Mouse (Mus musculus): ENCODE data around the gene Actl10. TPM values are rescaled to one million over a fixed set of nuclear protein-coding genes. Genes with fewer than 3 reads are reported as not detected.

Actl10 gene
- polyA plus RNA-seq, 1 experiment from 2014 or later = 0.62 TPM

DNA sequence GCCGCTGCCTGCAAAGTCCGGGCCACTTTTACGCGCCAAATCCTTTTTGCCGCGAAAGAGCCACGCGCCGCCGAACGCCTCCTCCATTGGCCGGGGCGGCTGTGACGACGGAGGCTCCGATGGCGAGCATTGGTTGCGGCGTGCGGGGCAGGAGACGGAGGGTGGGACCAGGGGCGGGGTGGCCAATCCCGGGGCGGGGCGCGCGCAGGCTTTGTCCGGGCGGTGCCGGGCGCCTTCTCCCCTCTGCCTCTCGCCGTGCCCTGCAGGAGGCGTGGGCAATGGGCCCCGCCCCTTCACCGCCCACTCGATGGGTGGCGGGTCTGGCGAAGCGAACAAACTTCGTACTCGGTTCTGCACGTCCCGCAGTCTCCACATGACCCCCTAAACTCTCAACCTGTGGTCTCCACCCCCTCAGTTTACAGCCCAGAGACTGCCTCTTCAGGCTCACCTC, 18.3 kb downstream of the Actl10 start, which contains the start of gene E2f1:
E2f1 (minus strand) TSS at position 57 of the 451 bp plus-strand sequence.
- Histone ChIP-seq H3K27me3 (ENCODE audit: control insufficient read depth, insufficient read depth, low read length) (no peaks in the 10 kb centered on the region), H3K4me2 (ENCODE audit: low read depth, low read length) (peak within 1 kb of the TSS; percentile 95), H3K27ac (ENCODE audit: low read depth, low read length) (peak within 1 kb of the TSS; percentile 60), H3K4me3 (ENCODE audit: low read depth, low read length) (peak within 1 kb of the TSS; percentile 56), H3K9ac (replicated peaks; ENCODE audit: low read depth, low read length) (peak within 1 kb of the TSS; percentile 54), H3K4me1 (ENCODE audit: control insufficient read depth, insufficient read depth, low read length) (peaks cover 16% of the 10 kb centered on the region; the same call in 1 of the 2 replicates), H3K9me3 (ENCODE audit: control insufficient read depth, low read length) (no peaks in the 10 kb centered on the region), H3K36me3 (ENCODE audit: control insufficient read depth, insufficient read depth, low read length) (no peaks in the 10 kb centered on the region)
- ATAC-seq (ENCODE audit: low read depth) = peak; percentile 99
- WGBS = under 1% methylated on average over 36 of the region's 44 CpGs

DNA sequence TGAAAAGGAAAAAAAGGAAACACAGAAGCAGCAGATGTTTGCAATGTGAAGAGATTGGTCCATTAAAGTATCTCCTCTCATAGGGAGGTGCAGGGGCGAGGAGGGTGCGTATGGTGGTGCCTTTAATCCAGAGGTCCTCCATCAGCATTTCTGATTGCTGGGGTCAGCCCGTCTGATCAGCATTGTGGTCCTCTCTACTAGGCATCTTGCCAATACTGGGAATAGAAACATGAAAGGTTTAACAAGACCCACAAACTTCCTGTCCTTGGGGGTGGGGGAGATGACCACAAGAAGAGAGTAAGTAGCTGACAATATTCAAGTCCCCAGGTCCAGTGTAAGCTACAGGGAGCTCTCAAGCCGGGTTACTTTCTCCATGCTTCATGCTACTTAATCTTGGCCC, 19.1 kb downstream of the Actl10 start:
- Histone ChIP-seq H3K4me1 (ENCODE audit: control insufficient read depth, insufficient read depth, low read length) (peaks cover 15% of the 10 kb centered on the region; the same call in 1 of the 2 replicates), H3K4me3 (ENCODE audit: low read depth, low read length) (no peak overlapping the region), H3K27ac (ENCODE audit: low read depth, low read length) (no peak overlapping the region), H3K9me3 (ENCODE audit: control insufficient read depth, low read length) (no peaks in the 10 kb centered on the region), H3K9ac (replicated peaks; ENCODE audit: low read depth, low read length) (no peak overlapping the region), H3K36me3 (ENCODE audit: control insufficient read depth, insufficient read depth, low read length) (no peaks in the 10 kb centered on the region), H3K27me3 (ENCODE audit: control insufficient read depth, insufficient read depth, low read length) (no peaks in the 10 kb centered on the region), H3K4me2 (ENCODE audit: low read depth, low read length) (peak overlapping the region; percentile 95)
- 64% methylated on average over 4 of the region's 4 CpGs for WGBS
- ATAC-seq (ENCODE audit: low read depth) = no peak

DNA sequence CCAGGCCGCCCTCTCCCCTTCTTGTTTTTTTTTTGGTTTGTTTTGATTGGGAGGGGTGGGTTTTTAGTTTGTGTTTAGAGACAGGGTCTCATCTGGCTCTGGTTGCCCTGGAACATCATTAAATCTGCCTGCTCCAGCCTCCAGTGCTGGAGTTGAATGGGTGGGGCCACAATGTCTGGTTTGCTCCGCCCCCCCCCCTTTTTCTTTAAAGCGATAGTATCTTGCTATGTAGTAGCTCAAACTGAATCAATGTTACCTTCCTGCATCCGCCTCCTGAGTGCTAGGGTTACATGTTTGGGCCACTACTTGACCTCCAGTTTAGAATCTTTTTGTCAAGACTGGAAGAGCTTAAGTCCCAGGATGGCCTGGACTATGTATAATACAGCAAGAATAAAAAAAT, 19.7 kb downstream of the Actl10 start:
- WGBS = 88% methylated on average over 4 of the region's 4 CpGs

DNA sequence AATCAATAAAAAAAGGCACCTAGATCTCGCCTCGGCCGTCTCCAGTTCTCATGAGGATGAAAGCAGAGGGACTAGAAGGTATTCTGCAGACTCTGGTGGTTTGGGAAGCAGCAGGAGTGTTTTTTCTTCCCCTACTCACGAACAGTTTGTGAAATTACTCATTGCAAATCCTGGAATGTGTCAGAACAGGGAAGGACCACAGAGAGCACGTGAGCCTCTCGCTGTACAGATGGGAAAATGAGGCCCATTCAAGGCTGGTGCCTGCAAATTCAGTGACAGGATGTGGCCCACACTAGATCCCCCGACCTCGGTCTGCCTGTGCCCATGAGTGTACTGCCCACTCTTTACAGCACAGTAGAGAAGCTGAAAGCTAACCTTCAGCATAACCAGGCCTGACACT, 20.4 kb downstream of the Actl10 start:
- no peak overlapping the region for H3K4me3 ChIP-seq (ENCODE audit: low read depth, low read length)
- no peaks in the 10 kb centered on the region for H3K9me3 ChIP-seq (ENCODE audit: control insufficient read depth, low read length)
- 69% methylated on average over 8 of the region's 8 CpGs for WGBS
- no peak overlapping the region for H3K4me2 ChIP-seq (ENCODE audit: low read depth, low read length)
- no peak for ATAC-seq (ENCODE audit: low read depth)
- no peaks in the 10 kb centered on the region for H3K36me3 ChIP-seq (ENCODE audit: control insufficient read depth, insufficient read depth, low read length)
- H3K27me3 ChIP-seq (ENCODE audit: control insufficient read depth, insufficient read depth, low read length) = no peaks in the 10 kb centered on the region
- H3K27ac ChIP-seq (ENCODE audit: low read depth, low read length) = no peak overlapping the region
- H3K4me1 ChIP-seq (ENCODE audit: control insufficient read depth, insufficient read depth, low read length) = peaks cover 13% of the 10 kb centered on the region; the same call in 1 of the 2 replicates
- no peak overlapping the region for H3K9ac ChIP-seq (replicated peaks; ENCODE audit: low read depth, low read length)

More for the DNA sequence above, 19.7 kb downstream of the Actl10 start:
- no peak overlapping the region for H3K27ac ChIP-seq (ENCODE audit: low read depth, low read length)
- peaks cover 13% of the 10 kb centered on the region; the same call in 1 of the 2 replicates for H3K4me1 ChIP-seq (ENCODE audit: control insufficient read depth, insufficient read depth, low read length)
- no peak overlapping the region for H3K4me2 ChIP-seq (ENCODE audit: low read depth, low read length)
- H3K4me3 ChIP-seq (ENCODE audit: low read depth, low read length) = no peak overlapping the region
- H3K27me3 ChIP-seq (ENCODE audit: control insufficient read depth, insufficient read depth, low read length) = no peaks in the 10 kb centered on the region
- no peak overlapping the region for H3K9ac ChIP-seq (replicated peaks; ENCODE audit: low read depth, low read length)
- ATAC-seq (ENCODE audit: low read depth) = no peak
- H3K9me3 ChIP-seq (ENCODE audit: control insufficient read depth, low read length) = no peaks in the 10 kb centered on the region
- H3K36me3 ChIP-seq (ENCODE audit: control insufficient read depth, insufficient read depth, low read length) = no peaks in the 10 kb centered on the region

DNA sequence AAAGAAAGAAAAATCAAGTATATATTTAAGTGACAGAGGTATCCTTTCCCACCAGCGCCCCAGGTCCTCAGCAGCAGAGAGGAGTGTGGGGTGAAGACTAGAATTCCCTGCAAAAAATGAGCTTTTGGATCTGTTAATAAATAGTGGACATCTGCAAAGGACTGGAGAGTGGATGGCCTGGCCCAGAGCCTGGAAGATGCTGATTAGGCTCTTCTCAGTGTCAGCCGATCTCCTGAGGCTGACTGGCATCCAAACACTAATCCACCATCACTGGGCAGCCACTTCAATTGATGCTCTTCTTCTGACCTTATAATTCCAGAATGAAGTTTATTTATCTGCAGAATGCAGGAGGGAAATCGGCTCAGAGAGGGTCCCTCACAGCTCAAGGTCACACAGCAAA, 21.4 kb downstream of the Actl10 start:
- H3K9ac ChIP-seq (replicated peaks; ENCODE audit: low read depth, low read length) = no peak overlapping the region
- H3K36me3 ChIP-seq (ENCODE audit: control insufficient read depth, insufficient read depth, low read length) = no peaks in the 10 kb centered on the region
- H3K9me3 ChIP-seq (ENCODE audit: control insufficient read depth, low read length) = no peaks in the 10 kb centered on the region
- H3K4me3 ChIP-seq (ENCODE audit: low read depth, low read length) = no peak overlapping the region
- H3K27ac ChIP-seq (ENCODE audit: low read depth, low read length) = no peak overlapping the region
- no peak overlapping the region for H3K4me2 ChIP-seq (ENCODE audit: low read depth, low read length)
- no peak for ATAC-seq (ENCODE audit: low read depth)
- no peaks in the 10 kb centered on the region for H3K27me3 ChIP-seq (ENCODE audit: control insufficient read depth, insufficient read depth, low read length)
- WGBS = 86% methylated on average over 3 of the region's 3 CpGs
- peaks cover 17% of the 10 kb centered on the region; the same call in 1 of the 2 replicates for H3K4me1 ChIP-seq (ENCODE audit: control insufficient read depth, insufficient read depth, low read length)

DNA sequence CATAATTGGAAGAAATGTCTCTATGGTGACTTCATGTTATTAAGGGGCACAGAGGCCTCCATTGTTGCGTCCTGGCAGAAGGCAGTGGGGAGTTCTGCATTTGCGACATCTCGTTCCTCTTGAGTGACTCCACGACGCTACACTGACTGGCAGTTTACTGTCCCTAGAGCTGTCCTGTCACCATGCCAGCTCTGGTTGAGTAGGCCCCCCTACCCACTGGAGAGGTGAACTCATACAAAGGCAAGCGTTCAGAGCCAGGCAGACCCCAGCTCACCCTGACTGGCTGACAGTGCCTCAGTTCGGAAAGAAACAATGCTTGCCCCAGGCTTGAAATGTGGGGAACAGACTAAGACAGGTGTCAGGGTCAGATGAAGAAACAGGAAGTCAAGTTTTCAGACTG, 22.7 kb downstream of the Actl10 start:
- ATAC-seq (ENCODE audit: low read depth) = no peak
- no peak overlapping the region for H3K4me2 ChIP-seq (ENCODE audit: low read depth, low read length)
- H3K27ac ChIP-seq (ENCODE audit: low read depth, low read length) = no peak overlapping the region
- H3K9ac ChIP-seq (replicated peaks; ENCODE audit: low read depth, low read length) = no peak overlapping the region
- 26% methylated on average over 7 of the region's 7 CpGs for WGBS
- H3K4me3 ChIP-seq (ENCODE audit: low read depth, low read length) = no peak overlapping the region
- no peaks in the 10 kb centered on the region for H3K9me3 ChIP-seq (ENCODE audit: control insufficient read depth, low read length)
- no peaks in the 10 kb centered on the region for H3K27me3 ChIP-seq (ENCODE audit: control insufficient read depth, insufficient read depth, low read length)
- H3K4me1 ChIP-seq (ENCODE audit: control insufficient read depth, insufficient read depth, low read length) = 0 out of 2 replicates have a peak, but pooled peaks cover 7% of the 10 kb centered on the region
- H3K36me3 ChIP-seq (ENCODE audit: control insufficient read depth, insufficient read depth, low read length) = no peaks in the 10 kb centered on the region

DNA sequence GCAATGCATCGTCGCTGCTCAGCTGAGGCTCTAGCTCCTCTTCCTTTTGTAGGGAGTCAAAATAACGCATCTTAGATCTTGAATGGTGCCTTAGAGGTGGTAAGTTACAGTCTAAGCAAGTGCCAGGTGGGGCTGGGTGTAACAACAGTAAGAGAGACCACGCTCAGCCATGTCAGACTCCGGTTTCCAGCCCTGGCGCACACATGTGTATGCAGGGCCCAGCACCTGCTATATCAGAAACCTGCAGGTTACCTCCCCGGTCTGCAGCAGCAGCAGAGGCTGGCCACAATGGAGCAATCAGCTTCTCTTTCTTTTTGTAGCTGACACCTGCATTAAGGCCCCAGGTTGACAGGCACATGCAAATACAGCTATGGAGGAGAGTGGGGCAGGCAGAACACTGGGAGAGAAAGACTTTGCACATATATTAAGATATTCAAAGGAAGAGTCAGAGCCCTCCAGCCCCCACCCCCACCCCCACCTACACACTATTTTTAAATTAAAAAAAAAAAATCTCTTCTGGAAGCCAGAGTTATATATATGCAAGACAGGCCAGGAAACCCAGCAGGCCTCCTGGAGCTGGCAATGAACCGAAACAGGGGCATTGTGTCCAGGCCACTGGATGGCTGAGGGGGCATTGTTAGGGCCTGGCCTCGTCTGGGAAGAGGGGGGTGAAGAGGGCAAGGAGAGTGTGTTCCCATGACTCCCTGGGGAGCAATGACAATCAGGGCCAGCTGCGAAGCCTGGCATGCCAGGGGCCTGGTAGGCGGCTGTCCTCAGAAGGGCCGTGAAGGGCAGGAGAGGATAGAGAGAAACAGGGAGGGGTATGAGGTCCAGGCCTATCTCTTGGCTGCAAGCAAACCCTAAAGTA, 25.5 kb downstream of the Actl10 start:
- Histone ChIP-seq H3K9me3 (ENCODE audit: control insufficient read depth, low read length) (no peaks in the 10 kb centered on the region), H3K27me3 (ENCODE audit: control insufficient read depth, insufficient read depth, low read length) (no peaks in the 10 kb centered on the region), H3K9ac (replicated peaks; ENCODE audit: low read depth, low read length) (no peak overlapping the region), H3K27ac (ENCODE audit: low read depth, low read length) (peak overlapping the region; percentile 44; the same call in 1 of the 2 replicates), H3K36me3 (ENCODE audit: control insufficient read depth, insufficient read depth, low read length) (no peaks in the 10 kb centered on the region), H3K4me1 (ENCODE audit: control insufficient read depth, insufficient read depth, low read length) (0 out of 2 replicates have a peak, but pooled peaks cover 7% of the 10 kb centered on the region), H3K4me3 (ENCODE audit: low read depth, low read length) (no peak overlapping the region), H3K4me2 (ENCODE audit: low read depth, low read length) (no peak overlapping the region)
- 23% methylated on average over 12 of the region's 12 CpGs for WGBS
- ATAC-seq (ENCODE audit: low read depth) = peak; percentile 63; the same call in 1 of the 2 replicates

DNA sequence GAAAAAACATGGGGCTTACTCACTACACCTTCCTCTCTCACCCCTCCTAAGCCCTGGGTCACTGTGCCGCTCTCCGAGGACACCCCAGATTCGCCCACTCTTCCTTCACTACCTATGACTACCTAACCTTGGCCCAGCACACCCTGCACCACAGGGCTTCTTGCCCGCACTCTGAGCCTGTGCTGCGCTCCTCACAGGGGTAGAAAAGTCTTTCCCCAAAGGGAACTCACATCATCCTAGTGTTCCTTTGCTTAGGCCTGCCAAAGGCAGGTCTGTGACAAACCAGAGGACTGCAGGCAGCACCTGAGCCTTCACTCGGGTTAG, 26.1 kb downstream of the Actl10 start:
- H3K4me1 ChIP-seq (ENCODE audit: control insufficient read depth, insufficient read depth, low read length) = 0 out of 2 replicates have a peak, but pooled peaks cover 7% of the 10 kb centered on the region
- no peak for ATAC-seq (ENCODE audit: low read depth)
- H3K27me3 ChIP-seq (ENCODE audit: control insufficient read depth, insufficient read depth, low read length) = no peaks in the 10 kb centered on the region
- H3K9ac ChIP-seq (replicated peaks; ENCODE audit: low read depth, low read length) = no peak overlapping the region
- H3K4me2 ChIP-seq (ENCODE audit: low read depth, low read length) = no peak overlapping the region
- no peaks in the 10 kb centered on the region for H3K36me3 ChIP-seq (ENCODE audit: control insufficient read depth, insufficient read depth, low read length)
- peak overlapping the region; percentile 44; the same call in 1 of the 2 replicates for H3K27ac ChIP-seq (ENCODE audit: low read depth, low read length)
- H3K4me3 ChIP-seq (ENCODE audit: low read depth, low read length) = no peak overlapping the region
- H3K9me3 ChIP-seq (ENCODE audit: control insufficient read depth, low read length) = no peaks in the 10 kb centered on the region
- WGBS = 65% methylated on average over 6 of the region's 6 CpGs

DNA sequence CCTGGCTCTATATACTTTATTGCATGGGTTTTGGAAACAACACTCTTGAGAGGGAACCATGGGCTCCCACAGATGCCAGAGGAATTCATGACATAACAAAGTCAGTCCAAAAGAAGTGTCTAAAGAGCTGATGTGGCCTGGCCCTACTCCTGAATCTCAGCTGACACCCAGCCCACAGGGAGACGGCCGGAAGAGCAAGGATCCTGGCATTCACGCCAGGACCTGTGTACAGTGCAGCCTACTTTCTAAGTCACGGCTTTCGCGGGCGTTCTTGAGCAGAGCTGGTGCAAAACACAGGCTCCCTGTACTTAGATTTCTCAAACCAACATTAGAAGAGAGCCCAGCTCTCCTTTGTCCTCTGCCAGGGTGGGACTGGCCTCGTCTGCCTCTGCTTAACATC, 29.0 kb downstream of the Actl10 start:
- WGBS = 83% methylated on average over 8 of the region's 8 CpGs
- 0 out of 2 replicates have a peak, but pooled peaks cover 8% of the 10 kb centered on the region for H3K4me1 ChIP-seq (ENCODE audit: control insufficient read depth, insufficient read depth, low read length)
- no peak overlapping the region for H3K4me3 ChIP-seq (ENCODE audit: low read depth, low read length)
- no peak overlapping the region for H3K9ac ChIP-seq (replicated peaks; ENCODE audit: low read depth, low read length)
- no peak overlapping the region for H3K27ac ChIP-seq (ENCODE audit: low read depth, low read length)
- ATAC-seq (ENCODE audit: low read depth) = no peak
- no peak overlapping the region for H3K4me2 ChIP-seq (ENCODE audit: low read depth, low read length)
- no peaks in the 10 kb centered on the region for H3K27me3 ChIP-seq (ENCODE audit: control insufficient read depth, insufficient read depth, low read length)
- no peaks in the 10 kb centered on the region for H3K9me3 ChIP-seq (ENCODE audit: control insufficient read depth, low read length)
- H3K36me3 ChIP-seq (ENCODE audit: control insufficient read depth, insufficient read depth, low read length) = no peaks in the 10 kb centered on the region
